Mouse (Mus musculus): ENCODE results near the gene Mgat4d. TPM values are rescaled to one million over a fixed set of nuclear protein-coding genes. Genes with fewer than 3 reads are reported as not detected.

Gene Mgat4d
- polyA plus RNA-seq, 1 experiment from 2014 or later: not detected

DNA sequence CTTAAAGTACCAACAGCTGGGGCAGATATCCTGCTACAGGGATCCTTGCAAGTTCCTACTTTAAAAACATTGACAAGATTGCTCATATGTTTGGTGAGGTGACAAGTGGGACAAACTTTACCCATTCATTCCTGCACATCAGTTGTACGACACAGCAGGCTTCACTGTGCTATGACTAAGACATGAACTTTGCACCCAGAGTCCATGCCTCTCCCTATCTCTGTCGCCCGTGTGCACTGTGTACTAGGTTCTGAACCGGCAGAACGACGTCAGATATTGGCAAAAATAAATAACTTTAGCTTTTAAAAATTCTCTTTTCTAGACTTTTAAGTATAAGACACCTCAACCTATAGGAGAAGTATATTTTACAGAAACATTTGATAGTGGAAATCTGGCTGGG is 48.4 kb downstream of the Mgat4d start:
- ATAC-seq (ENCODE audit: low read depth): no peak
- no peak overlapping the region for H3K27ac ChIP-seq (replicated peaks)
- H3K4me1 ChIP-seq (replicated peaks): no peaks in the 10 kb centered on the region
- WGBS: 89% methylated on average over 6 of the region's 6 CpGs
- no peaks in the 10 kb centered on the region for H3K27me3 ChIP-seq
- H3K4me3 ChIP-seq: no peak overlapping the region
- H3K9ac ChIP-seq: no peak overlapping the region
- no peak overlapping the region for H3K4me2 ChIP-seq
- no peaks in the 10 kb centered on the region for H3K9me3 ChIP-seq
- H3K36me3 ChIP-seq: no peaks in the 10 kb centered on the region

DNA sequence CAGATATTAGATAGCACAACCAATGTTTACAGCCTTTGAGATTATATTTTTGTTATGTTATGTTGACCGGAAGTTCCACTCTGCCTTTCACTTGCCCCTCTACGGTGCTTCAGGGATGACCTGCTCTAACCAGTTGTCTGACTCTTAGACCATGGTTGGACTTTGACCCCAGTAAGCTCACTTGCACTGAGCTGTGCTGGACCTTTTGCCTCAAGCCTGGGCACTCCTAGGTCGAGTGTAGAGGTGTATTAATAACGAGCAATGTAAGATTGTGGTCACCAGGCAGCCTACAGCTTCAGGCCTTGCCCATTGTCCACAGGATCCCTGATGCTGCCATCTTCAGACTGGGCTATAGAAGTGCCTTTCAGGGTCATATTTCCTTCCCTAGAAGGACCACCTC is 49.5 kb downstream of the Mgat4d start:
- no peaks in the 10 kb centered on the region for H3K36me3 ChIP-seq
- no peaks in the 10 kb centered on the region for H3K27me3 ChIP-seq
- H3K9ac ChIP-seq: no peak overlapping the region
- ATAC-seq (ENCODE audit: low read depth): no peak
- H3K4me3 ChIP-seq: no peak overlapping the region
- H3K4me1 ChIP-seq (replicated peaks): no peaks in the 10 kb centered on the region
- no peak overlapping the region for H3K4me2 ChIP-seq
- H3K27ac ChIP-seq (replicated peaks): no peak overlapping the region
- WGBS: 78% methylated on average over 4 of the region's 4 CpGs
- H3K9me3 ChIP-seq: no peaks in the 10 kb centered on the region

DNA sequence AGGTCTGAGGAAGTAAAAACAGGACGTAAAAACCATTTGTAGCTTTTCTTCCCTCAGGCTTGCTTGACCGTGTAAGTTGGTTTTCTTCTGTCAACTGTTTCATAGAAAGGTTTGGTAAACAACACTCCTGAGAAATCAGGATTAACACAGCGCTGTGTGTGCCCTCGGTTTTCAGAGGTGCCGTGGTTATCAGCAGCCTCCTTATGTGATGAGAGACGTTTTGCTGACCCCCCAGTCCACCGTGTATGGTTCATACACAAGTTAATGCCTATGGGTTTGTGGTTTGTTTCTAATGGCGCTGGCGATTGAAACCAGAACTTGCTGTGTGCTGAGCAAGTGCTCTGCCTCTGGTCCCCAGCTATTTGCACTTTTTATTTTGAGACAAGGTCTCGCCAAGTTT is 57.3 kb downstream of the Mgat4d start:
- no peaks in the 10 kb centered on the region for H3K4me1 ChIP-seq (replicated peaks)
- H3K36me3 ChIP-seq: no peaks in the 10 kb centered on the region
- H3K4me2 ChIP-seq: no peak overlapping the region
- H3K4me3 ChIP-seq: no peak overlapping the region
- H3K27me3 ChIP-seq: no peaks in the 10 kb centered on the region
- no peak overlapping the region for H3K9ac ChIP-seq
- no peak overlapping the region for H3K27ac ChIP-seq (replicated peaks)
- ATAC-seq (ENCODE audit: low read depth): no peak
- H3K9me3 ChIP-seq: no peaks in the 10 kb centered on the region
- 87% methylated on average over 10 of the region's 10 CpGs for WGBS

DNA sequence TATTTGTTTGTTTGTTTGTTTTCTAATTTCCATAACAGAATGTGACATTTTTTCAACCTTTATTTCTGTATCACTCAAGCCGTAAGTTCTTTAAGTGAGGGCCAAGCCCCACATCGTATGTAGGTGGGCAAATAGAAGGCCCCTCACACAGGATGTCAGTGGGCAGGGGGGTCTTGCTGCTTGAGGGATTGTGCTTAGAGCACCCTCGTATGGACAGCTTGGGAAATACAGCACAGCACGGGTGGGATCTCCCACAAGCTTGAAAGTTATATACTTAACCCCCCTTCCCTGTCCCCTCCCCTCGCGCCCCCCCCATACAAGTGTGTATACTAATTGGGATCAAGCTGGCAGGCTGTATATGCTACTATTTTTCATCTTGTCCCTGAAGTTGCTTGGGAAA is 58.6 kb downstream of the Mgat4d start:
- ATAC-seq (ENCODE audit: low read depth): no peak
- Histone ChIP-seq H3K4me3 (no peak overlapping the region), H3K4me2 (no peak overlapping the region), H3K9ac (no peak overlapping the region), H3K27me3 (no peaks in the 10 kb centered on the region), H3K9me3 (no peaks in the 10 kb centered on the region), H3K27ac (replicated peaks) (no peak overlapping the region), H3K4me1 (replicated peaks) (no peaks in the 10 kb centered on the region), H3K36me3 (no peaks in the 10 kb centered on the region)
- 38% methylated on average over 6 of the region's 6 CpGs for WGBS

DNA sequence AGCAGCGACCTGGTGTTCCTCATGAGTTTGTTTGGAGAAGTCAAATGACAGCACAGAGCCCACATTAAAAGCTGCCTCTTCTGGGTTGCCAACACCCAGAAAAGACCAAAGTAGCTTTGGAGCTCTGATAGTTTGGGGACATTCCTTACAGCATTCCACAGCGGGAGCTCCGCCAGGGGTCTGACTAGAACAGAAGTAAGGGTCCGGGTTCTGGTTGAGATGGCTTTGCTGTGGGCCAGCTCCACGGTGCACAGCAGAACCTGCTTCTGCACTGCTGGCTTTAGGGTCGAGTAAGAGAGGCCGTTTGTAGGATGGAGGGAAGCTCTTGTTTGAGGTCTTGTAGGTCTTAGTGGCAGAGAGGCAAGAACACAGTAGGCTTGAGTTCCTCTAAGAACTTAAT is 60.2 kb downstream of the Mgat4d start:
- no peaks in the 10 kb centered on the region for H3K4me1 ChIP-seq (replicated peaks)
- H3K9me3 ChIP-seq: no peaks in the 10 kb centered on the region
- no peak overlapping the region for H3K4me2 ChIP-seq
- H3K36me3 ChIP-seq: no peaks in the 10 kb centered on the region
- ATAC-seq (ENCODE audit: low read depth): no peak
- no peaks in the 10 kb centered on the region for H3K27me3 ChIP-seq
- no peak overlapping the region for H3K4me3 ChIP-seq
- WGBS: 86% methylated on average over 7 of the region's 7 CpGs
- no peak overlapping the region for H3K27ac ChIP-seq (replicated peaks)
- no peak overlapping the region for H3K9ac ChIP-seq

DNA sequence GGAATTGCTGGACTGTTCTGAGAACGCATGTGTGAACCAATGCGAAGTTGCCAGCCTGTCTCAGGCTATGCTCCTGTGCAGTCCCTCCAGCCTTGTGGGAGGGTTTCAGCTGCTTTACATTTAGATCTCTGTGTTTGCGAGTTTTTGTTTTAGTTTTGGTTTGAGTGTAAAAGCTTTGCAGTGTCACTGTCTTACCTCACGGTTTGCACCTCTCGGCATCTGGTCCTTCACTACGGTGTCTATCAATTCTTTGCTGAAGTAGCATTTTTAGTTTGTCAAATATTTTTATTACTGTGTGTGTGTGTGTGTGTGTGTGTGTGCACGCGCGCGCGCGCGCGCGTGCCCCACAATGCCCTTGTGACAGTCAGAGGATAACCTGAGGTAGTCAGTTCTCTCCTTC is 68.6 kb downstream of the Mgat4d start:
- WGBS: 94% methylated on average over 15 of the region's 15 CpGs
- no peak for ATAC-seq (ENCODE audit: low read depth)
- H3K9ac ChIP-seq: no peak overlapping the region
- no peaks in the 10 kb centered on the region for H3K36me3 ChIP-seq
- no peak overlapping the region for H3K27ac ChIP-seq (replicated peaks)
- H3K27me3 ChIP-seq: no peaks in the 10 kb centered on the region
- no peak overlapping the region for H3K4me2 ChIP-seq
- no peaks in the 10 kb centered on the region for H3K9me3 ChIP-seq
- no peaks in the 10 kb centered on the region for H3K4me1 ChIP-seq (replicated peaks)
- no peak overlapping the region for H3K4me3 ChIP-seq

DNA sequence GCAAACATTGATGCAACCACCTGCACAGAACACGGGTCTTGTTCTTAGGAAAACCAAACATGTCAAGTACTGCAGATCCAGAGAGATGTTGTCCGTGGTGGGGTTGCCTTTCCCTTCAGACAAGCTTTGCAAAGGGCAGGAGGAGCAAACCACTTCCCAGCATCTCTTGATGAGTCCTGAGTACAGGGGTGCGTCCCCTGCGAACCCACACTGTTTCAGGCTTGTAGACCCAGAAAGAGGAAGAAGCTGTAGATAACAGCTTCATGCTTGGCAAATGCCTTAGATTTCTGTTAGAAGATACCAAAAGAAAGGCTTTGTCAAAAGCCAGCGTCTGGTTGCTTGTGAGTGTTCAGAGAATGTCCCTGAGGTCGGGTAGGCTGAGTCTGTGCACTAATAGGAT is 69.7 kb downstream of the Mgat4d start:
- Histone ChIP-seq H3K27ac (replicated peaks) (no peak overlapping the region), H3K4me1 (replicated peaks) (no peaks in the 10 kb centered on the region), H3K27me3 (no peaks in the 10 kb centered on the region), H3K4me2 (no peak overlapping the region), H3K9ac (no peak overlapping the region), H3K9me3 (no peaks in the 10 kb centered on the region), H3K36me3 (no peaks in the 10 kb centered on the region), H3K4me3 (no peak overlapping the region)
- 85% methylated on average over 6 of the region's 6 CpGs for WGBS
- no peak for ATAC-seq (ENCODE audit: low read depth)

DNA sequence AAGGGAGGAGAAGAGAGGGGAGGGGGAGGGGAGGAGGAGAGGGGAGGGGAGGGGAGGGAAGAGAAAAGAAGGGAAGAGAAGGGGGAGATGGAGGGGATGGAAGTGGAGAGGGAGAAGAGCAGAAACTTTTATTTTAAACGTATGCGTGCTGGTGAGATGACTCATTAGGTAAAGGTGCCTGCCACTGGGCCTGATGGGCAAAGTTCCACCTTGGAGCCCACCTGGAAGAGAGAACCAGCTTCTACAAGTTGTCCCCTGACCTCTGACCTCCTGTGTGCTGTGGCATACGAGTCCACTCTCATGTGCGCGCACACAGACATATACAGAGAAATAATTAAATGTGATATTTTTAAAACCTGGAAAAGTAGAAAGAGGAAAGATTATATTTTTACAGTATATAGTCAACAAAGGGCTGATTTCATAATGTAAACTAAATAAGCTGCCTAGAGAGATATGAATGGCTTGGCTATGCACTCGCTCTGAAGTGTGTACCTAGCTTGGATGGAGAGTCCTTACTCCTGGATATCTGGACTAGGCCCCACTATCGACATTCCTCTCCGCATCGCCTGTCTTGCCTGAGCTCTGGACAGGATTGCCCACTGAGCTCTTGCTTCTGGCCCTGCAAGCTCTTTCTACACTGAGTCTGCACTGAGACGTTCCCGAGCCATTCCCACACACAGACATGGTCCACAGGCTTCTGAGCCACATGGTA is 70.7 kb downstream of the Mgat4d start:
- ATAC-seq (ENCODE audit: low read depth): no peak
- Histone ChIP-seq H3K36me3 (no peaks in the 10 kb centered on the region), H3K27ac (replicated peaks) (no peak overlapping the region), H3K4me3 (no peak overlapping the region), H3K4me2 (no peak overlapping the region), H3K9ac (no peak overlapping the region), H3K27me3 (no peaks in the 10 kb centered on the region), H3K4me1 (replicated peaks) (no peaks in the 10 kb centered on the region), H3K9me3 (no peaks in the 10 kb centered on the region)
- WGBS: 94% methylated on average over 11 of the region's 11 CpGs

DNA sequence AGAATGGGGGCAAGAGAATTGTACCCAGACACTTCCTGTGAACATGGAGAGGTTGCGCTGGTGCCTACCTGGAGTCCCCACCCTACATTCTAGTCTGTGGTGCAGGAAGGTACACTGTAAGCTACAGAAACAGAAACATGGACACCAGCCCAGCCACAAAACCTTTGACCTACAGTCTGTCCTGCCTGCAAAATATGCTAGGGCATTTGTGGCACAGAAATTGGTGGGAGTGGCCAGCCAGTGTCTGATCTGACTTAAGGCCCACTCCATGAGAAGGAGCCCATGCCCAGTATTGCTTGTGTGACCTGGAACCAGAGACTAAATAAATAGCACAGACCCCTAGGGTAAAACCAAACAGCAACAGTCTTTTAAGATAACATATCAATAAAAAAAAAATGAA is 73.1 kb downstream of the Mgat4d start:
- Histone ChIP-seq H3K9me3 (no peaks in the 10 kb centered on the region), H3K4me3 (no peak overlapping the region), H3K9ac (no peak overlapping the region), H3K4me1 (replicated peaks) (0 out of 2 replicates have a peak, but pooled peaks cover 4% of the 10 kb centered on the region), H3K27me3 (no peaks in the 10 kb centered on the region), H3K4me2 (no peak overlapping the region), H3K36me3 (no peaks in the 10 kb centered on the region), H3K27ac (replicated peaks) (no peak overlapping the region)
- ATAC-seq (ENCODE audit: low read depth): no peak
- WGBS: 95% methylated on average over 1 of the region's 1 CpGs

DNA sequence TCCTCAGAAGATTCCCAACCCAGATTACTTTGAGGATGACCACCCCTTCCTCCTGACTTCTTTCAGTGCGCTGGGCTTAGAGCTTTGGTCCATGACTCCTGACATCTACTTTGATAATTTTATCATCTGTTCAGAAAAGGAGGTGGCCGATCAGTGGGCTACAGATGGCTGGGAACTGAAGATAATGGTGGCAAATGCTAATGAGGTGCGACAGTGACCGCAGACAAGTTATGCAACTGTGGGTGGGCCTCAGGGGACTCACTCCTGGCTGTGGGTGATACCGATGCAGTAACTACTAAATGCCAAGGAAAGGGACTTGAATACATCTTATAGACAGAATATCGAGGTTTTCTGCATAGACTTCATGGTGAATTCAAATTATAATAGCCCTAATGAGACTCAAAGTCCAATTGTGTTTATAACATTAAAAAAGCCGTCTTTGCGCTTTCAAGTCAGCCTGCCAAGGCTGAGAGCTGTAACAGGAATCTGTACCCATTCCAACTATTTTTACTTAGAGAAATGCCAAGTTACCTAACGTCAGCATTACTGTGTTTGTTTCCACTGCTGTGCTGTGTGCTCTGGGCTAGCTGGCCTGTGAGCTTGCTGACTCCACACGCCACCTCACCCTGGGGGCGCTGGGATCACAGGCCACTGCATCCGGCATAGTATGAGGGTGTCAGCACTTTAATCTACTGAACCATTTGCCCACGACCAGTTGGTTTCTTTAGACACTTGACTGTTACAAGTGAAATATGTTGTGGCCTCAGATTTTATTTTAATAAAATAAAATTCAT is 75.0 kb downstream of the Mgat4d start:
- Histone ChIP-seq H3K4me3 (no peak overlapping the region), H3K9ac (no peak overlapping the region), H3K27ac (replicated peaks) (no peak overlapping the region), H3K4me1 (replicated peaks) (0 out of 2 replicates have a peak, but pooled peaks cover 4% of the 10 kb centered on the region), H3K4me2 (no peak overlapping the region), H3K27me3 (no peaks in the 10 kb centered on the region), H3K36me3 (no peaks in the 10 kb centered on the region), H3K9me3 (no peaks in the 10 kb centered on the region)
- ATAC-seq (ENCODE audit: low read depth): no peak
- WGBS: 68% methylated on average over 13 of the region's 13 CpGs

DNA sequence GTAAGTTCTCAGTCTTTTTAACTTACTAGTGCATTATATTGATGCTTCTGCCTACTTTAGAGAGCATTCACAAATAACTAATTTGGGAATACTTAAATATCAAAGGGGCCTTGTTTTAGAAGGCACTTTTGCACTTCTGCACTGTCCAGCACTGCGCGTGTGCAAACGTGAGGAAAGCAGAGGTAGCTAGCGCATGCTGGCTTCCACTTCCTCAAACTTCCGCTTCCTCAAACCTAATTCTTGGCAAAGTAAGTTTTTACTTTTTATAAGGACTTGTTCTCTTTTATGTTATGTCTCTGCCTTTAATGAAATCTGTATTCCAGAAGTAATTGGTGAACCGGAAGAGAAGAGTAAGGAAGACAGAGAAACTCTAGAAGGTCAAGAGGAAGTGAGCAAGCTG is 76.9 kb downstream of the Mgat4d start:
- 96% methylated on average over 6 of the region's 6 CpGs for WGBS
- H3K27me3 ChIP-seq: no peaks in the 10 kb centered on the region
- no peaks in the 10 kb centered on the region for H3K36me3 ChIP-seq
- no peak overlapping the region for H3K4me3 ChIP-seq
- 0 out of 2 replicates have a peak, but pooled peaks cover 4% of the 10 kb centered on the region for H3K4me1 ChIP-seq (replicated peaks)
- H3K27ac ChIP-seq (replicated peaks): no peak overlapping the region
- ATAC-seq (ENCODE audit: low read depth): no peak
- H3K9ac ChIP-seq: no peak overlapping the region
- H3K4me2 ChIP-seq: no peak overlapping the region
- H3K9me3 ChIP-seq: no peaks in the 10 kb centered on the region

DNA sequence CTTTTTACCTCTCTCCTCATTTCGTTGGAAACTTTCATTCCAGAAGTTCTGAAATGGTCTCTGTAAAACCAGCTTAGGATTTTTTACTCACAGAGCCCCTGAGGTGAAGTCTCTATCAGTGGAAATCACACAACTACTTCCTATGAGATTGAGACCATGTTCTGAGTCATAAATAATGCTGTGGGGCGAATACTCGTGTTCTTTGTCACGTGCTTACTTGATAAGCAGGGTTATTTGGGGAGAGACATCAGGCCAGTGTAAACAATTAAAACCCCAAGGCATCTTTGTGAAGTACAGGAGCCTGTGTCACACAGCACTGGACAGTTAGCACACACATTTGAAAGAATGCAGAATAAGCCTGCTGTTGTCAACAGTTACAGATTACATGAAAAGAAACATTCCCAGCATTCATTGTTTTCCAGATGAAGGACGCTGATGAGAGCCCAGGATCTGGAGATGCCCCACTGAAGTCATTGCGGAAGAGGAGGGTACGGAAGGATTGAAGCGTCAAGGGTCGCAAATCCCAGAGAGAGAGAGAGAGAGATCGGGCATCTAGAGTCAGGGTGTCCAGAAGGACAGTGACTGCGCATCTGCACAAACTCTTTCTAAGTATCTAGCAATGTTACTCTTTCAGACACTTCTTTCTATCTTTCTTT is 78.0 kb downstream of the Mgat4d start:
- no peaks in the 10 kb centered on the region for H3K36me3 ChIP-seq
- no peak overlapping the region for H3K4me3 ChIP-seq
- no peaks in the 10 kb centered on the region for H3K9me3 ChIP-seq
- WGBS: 70% methylated on average over 11 of the region's 11 CpGs
- ATAC-seq (ENCODE audit: low read depth): no peak
- H3K27me3 ChIP-seq: no peaks in the 10 kb centered on the region
- 0 out of 2 replicates have a peak, but pooled peaks cover 4% of the 10 kb centered on the region for H3K4me1 ChIP-seq (replicated peaks)
- H3K27ac ChIP-seq (replicated peaks): no peak overlapping the region
- no peak overlapping the region for H3K4me2 ChIP-seq
- no peak overlapping the region for H3K9ac ChIP-seq
